Mouse (Mus musculus): ENCODE results near the gene 4931429L15Rik.

The 4931429L15Rik gene

GRCm38 (mm10) chr9:46327706-46328571, 8.2 kb upstream of the 4931429L15Rik start:
- no peak for DNase-seq

GRCm38 (mm10) chr9:46326694-46327405, 7.1 kb upstream of the 4931429L15Rik start:
- no peak for DNase-seq

- no peak for DNase-seq
These were observed 675 bp upstream of the 4931429L15Rik start for GRCm38 (mm10) chr9:46320461-46320860.

- no peak for DNase-seq
These were observed 1.8 kb downstream of the 4931429L15Rik start for GRCm38 (mm10) chr9:46317957-46318356.

GRCm38 (mm10) chr9:46316909-46317308, 2.9 kb downstream of the 4931429L15Rik start:
- no peak for DNase-seq

- no peak for DNase-seq
These were observed 3.4 kb downstream of the 4931429L15Rik start for GRCm38 (mm10) chr9:46316388-46316787.

GRCm38 (mm10) chr9:46315807-46316365, 3.9 kb downstream of the 4931429L15Rik start:
- DNase-seq = no peak

- DNase-seq = no peak
These were observed 4.9 kb downstream of the 4931429L15Rik start for GRCm38 (mm10) chr9:46314921-46315320.

- DNase-seq = peak; percentile 44
These were observed 5.3 kb downstream of the 4931429L15Rik start for GRCm38 (mm10) chr9:46314507-46314906.

GRCm38 (mm10) chr9:46309121-46309520, 10.7 kb downstream of the 4931429L15Rik start:
- DNase-seq = no peak

- peak; percentile 60 for DNase-seq
These were observed 17.6 kb downstream of the 4931429L15Rik start for GRCm38 (mm10) chr9:46302142-46302541.

GRCm38 (mm10) chr9:46298381-46298780, 21.4 kb downstream of the 4931429L15Rik start:
- DNase-seq = no peak

- DNase-seq = peak; percentile 96
These were observed 37.0 kb downstream of the 4931429L15Rik start, which contains the start of gene Bud13 for GRCm38 (mm10) chr9:46282631-46283436. Gene Bud13 (plus strand): TSS chr9:46283008.

- DNase-seq = no peak
These were observed 45.3 kb downstream of the 4931429L15Rik start for GRCm38 (mm10) chr9:46274494-46274893.

- peak; percentile 81 for DNase-seq
These were observed 46.9 kb downstream of the 4931429L15Rik start, which contains the start of gene Zpr1 for GRCm38 (mm10) chr9:46272677-46273454. Gene Zpr1 (plus strand): TSS chr9:46273064.

- no peak for DNase-seq
These were observed 47.7 kb downstream of the 4931429L15Rik start for GRCm38 (mm10) chr9:46272070-46272469.

- DNase-seq = no peak
These were observed 49.0 kb downstream of the 4931429L15Rik start for GRCm38 (mm10) chr9:46270782-46271181.

GRCm38 (mm10) chr9:46269125-46269524, 50.7 kb downstream of the 4931429L15Rik start:
- DNase-seq = no peak

- no peak for DNase-seq
These were observed 51.4 kb downstream of the 4931429L15Rik start, which contains the start of gene Apoa5 for GRCm38 (mm10) chr9:46268343-46268873. Gene Apoa5 (plus strand): TSS chr9:46268633.

GRCm38 (mm10) chr9:46261131-46261530, 58.7 kb downstream of the 4931429L15Rik start:
- DNase-seq = no peak

- no peak for DNase-seq
These were observed 60.7 kb downstream of the 4931429L15Rik start for GRCm38 (mm10) chr9:46259111-46259510.
